Mouse (Mus musculus) adrenal gland, postnatal 4 days (tissue): ENCODE results near the gene Fstl3. TPM values are rescaled to one million over a fixed set of nuclear protein-coding genes. Genes with fewer than 3 reads are reported as not detected.
A peak's percentile ranks its signal among the peaks of the same experiment; 100 is the strongest.

ENCODE experiments used
- DNase-seq, 2 experiments: peaks; one replicate each; pipeline ENCODE4 v3.0.0; 2021 to 2022; ENCODE audit warnings: low spot score in 2 of 2, mixed read lengths in 2 of 2
- total RNA-seq, 2 experiments: library from RNA; stranded (reverse); gene quantifications; 2 replicates each; pipeline ENCODE4 v1.2.3; 2021

The Fstl3 gene
- total RNA-seq, 2 experiments from 2014 or later, result 6.7 to 7.1 TPM

DNA sequence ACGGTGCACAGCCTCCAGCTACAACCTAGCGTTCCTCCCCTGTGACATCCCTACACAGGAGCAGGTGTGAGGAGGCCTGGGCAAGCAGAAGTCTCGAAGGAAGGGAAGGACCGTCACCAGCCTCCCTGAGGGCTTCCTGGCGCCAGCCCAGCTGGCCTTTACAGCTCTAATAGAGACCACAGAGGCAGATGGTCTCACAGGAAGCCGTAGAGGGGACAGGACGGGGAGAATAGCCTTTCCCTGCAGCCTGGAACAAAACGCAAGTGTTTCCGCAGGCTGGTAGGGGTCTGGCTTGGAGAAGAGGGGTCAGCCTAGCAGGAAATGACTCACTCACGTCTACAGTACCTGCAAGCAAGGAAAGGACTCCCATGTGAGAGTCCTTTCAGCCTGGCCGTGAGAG, 30.8 kb downstream of the Fstl3 start:
- DNase-seq, result no peak

DNA sequence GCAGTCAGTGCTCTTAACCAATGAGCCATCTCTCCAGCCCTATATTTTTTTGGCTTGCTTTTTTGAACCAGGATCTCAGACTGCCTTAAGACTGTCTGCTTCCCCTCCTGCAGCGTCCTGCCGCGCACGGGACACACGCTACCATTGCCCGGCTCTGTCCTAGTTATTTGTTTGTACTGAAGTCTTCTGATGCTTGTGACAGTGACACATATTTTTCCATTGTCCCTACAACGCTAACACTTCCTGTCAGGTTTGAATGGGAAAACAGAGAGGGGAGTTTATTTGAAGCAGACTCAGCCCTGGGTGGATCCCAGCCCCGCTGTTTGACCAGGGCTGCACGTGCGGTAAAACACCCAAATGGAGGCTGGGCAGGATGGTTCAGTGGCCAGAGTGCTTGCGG, 31.7 kb downstream of the Fstl3 start:
- DNase-seq, result no peak

DNA sequence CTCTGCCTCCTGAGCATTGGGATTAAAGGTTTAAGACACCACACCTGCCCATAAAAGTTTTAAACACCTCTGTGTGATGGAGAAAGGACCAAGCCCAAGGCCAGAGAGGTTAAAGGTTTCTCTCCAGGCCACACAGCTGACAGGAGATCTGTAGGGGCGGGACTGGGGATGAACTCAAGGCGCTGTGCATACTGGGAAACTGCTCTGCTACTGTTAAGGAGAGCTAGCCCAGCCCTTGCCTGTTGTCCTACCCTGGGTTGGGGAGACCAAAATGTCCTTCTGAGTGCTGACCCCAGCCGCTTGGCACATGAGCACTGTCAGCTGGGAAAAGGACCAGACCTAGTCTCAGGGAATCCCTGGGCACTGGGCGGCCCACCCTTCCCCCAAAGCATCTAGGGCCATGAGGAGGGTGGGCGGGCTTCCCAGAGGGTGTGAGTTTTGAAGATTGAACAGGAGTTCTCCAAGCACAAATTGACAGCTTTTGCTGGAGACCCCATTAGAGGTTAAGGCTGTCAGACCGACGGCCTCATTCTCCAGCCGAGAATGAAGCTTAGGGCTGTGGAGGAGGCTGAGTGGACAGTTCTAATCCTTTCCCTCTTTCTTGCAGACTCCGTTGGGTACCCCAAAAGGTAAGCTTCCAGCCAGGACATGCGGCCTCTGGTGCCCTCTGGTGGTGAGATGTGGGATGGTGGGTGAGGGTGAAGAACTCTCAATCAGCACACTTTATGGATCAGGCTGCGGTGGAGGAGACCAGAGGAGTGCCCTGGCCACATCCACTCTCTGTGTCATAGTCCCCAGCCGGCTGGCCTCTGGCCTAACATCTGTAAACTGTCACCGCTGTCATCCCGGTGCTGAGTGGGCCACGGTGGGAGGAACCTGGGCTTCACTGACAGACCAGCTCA, 34.9 kb downstream of the Fstl3 start:
- DNase-seq, result peak; percentile 73 to 84

DNA sequence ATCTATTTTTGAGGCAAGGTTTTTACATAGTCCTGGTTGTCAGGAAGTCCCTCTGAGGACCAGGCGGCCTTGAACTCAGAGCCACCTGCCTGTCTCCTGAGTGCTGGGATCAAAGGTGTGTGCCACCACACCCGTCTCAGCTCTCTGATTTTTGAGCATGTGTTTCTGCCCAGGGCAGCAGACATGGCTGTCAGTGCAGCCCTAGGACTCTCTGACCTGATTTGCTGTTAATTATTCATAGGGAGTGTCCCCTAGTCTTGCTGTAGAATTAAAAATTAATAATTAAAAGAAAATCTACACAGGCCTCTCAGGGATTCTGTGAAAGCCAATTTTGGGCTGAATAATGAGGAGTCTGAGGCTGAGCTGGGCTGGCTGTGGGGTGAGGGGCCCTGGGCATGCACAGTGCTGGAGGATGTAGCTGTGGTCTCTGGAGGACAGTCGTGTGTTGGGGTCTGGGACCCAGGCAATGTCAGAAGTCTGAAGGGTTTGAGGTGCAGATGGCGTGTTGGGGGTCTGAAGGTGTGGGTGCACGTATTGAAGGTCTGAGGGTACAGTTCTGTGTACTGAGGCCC, 37.3 kb downstream of the Fstl3 start:
- no peak for DNase-seq

DNA sequence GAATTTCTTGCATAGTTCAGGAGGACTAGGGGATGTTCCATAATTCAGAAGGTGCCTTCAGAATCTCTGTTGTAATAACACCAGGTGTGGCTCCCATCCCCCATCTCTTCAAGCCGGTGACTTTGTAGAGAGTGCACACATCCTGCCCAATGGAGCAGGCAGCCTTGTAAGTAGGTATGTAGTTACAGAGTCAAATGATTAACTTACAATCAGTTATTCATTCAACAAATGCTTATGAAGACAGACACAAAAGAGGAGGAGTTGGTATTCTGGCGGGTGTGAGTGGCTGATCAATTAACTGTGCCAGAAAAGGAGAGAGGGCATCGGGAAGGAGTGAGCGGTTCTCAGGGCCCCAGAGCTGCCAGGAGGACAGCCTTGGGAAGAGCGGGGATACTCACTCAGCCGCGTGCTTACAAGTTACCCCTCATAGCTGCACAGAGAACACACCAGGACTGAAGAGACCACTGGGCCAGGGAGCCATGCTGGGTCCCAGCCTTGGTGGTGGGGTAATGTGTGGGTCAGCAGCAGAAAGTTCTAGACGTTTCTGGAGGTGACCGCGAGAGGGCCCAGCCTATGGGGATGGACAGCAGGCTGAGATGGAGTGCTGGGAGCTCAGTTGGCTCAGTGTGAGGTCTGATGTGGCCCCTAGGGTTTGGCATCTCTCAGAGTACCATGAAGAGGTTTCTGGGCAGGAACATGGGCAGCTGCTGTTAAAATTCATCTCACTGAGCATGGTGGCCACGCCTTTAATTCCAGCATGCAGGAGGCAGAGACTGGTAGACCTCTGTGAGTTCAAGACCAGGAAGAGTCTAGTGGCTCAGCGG, 38.8 kb downstream of the Fstl3 start:
- no peak for DNase-seq

DNA sequence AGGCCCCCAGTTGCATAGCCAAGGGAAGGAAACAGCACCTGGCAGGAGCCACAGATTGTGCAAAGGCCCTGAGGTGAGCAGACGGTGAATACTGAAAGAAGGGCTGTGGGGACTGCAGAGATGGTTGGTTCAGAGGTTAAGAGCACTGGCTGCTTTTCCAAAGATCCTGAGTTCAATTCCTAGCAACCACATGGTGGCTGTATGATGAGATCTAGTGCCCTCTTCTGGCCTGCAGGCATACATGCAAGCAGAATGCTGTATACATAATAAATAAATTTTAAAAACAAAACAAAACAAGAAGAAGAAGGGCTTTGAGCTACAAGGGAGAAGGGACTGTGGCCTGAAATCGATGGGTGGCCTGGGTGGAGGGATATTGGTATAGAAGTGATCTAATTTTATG, 40.0 kb downstream of the Fstl3 start:
- no peak for DNase-seq

DNA sequence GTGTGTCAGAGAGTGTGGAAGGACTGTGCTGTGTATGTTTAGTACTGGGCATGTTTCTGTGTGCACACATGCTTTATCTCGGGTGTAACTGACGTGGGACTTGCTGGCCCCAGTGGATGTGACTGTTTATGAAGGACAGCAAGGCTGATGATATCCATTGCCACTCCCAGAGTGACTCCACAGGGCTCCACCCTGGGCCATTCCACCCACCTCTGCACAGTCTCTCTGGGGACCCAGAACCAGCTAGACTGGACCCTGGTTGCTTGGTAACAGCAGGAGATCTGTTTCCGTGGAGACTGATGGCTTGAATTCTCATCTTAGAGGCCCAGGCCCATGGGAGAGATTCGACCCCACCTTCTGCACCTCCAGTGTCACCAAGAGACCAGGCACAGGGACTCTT, 41.2 kb downstream of the Fstl3 start:
- DNase-seq, result no peak

DNA sequence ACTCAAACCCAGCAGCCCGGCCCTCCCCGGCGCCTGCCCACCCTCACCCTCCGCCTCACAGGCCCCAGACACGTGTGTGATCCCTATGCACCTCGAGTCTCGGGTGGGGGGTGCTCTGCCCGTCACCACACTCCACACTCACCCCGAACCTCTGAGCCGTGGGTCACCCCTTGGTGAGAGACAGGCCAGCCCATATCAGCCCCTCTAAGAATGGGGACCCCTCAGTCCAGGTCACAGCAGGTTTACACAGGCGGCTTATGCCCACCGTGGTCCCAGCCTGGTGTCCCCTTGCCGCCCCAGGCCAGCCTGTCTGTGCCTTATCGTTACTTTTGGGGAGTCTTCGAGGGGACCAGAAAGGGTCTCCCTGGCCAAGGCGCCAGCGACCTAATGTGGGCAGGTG, 42.5 kb downstream of the Fstl3 start:
- no peak for DNase-seq

DNA sequence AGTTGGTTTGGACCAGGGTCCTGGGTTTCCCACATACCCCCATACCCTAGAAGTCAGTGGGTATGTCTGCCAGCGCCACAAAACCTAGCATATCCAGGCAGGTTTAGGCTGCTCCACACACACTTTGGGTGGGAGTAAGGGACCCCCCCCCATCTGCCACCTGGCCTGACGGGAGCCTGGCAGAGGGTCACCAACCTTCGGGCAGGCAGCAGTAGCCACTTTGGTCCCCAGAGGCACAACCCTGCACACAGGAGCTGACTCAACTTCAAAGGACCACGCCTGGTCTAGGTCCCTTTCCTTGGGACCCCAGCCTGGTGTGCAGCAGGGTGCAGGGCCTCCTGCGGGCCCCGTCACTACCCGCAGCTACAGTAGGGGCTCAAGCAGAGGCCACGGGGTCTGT, 43.2 kb downstream of the Fstl3 start:
- no peak for DNase-seq

DNA sequence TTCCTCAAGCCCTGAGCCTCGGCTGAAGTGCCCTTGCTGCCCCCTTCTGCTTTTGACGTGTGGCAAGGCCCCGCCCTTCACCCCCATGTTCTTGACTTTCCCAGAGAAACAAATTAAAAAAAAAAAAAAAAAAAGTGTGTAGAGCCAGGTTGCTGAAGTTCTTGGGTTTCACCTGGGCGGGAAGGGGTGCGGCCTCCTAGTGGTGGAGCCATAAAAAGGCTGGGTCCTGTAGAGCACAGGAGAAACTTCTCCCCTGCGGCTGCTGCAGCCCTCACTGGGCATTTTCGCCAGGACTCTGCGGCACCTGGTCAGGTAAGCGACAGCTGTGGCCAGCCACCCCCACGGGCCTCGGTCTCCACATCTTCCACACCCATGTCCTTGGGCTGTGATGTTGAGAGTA, 43.7 kb downstream of the Fstl3 start, which contains the start of gene Misp:
Gene Misp, plus strand, starts transcription at position 208 of the 400 bp plus-strand sequence.
- no peak for DNase-seq

DNA sequence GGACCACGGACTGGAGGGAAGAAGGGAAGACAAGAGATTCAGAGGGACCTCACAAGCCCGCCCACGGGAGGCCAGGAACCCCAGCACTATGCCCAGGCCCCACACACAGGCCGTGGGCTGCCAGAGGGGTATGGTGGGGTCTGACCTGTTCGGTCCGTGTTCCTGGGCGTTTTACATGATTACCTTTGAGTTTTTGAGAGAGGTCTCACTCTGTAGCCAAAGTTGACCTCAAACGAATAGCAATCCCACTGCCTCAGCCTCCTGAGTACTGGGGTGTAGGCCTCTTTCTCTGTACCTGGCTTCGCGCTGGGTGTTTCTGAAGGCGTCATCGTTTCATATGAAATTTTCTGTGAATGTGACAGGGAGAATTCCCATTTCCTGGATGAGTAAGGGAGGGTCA, 44.7 kb downstream of the Fstl3 start:
- DNase-seq, result no peak

DNA sequence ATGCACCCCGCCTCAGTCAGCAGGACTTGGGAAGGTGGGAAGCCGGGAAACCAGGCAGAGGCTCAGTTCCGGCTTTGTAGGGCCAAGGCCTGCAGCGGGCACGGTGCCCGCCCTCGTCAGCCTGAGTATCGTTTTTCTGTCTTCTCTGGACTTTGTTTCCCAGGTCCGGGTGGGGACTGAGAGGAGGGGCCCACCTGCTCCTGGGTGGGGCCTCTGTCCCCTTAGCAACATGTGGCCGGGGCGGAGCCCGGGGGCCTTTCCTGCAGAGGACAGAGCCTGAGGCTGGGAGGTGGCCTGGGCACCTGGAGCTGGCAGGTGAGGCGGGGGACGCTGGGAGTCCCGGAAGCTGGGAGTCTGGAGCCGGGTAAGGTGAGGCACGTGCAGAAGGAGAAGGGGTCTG, 45.3 kb downstream of the Fstl3 start:
- no peak for DNase-seq

DNA sequence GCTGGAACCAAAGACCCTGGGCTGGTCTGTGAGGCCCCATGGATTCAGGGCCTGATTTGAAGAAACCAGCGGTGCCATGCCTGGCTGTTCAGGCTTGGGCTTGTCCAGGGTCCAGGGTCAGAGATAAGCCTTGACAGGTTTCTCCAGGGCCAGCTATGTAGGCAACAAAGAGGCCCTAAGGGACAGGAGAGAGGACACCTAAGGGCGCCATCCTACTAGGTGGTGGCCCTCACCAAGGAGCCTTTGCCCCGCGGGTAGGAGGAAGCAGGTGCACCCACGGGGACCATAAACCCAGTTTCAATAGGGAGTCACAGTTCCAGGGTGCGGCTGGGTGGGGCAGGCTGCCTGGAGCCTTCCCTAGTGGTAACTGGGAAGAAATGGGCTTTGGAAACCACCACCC, 45.9 kb downstream of the Fstl3 start:
- no peak for DNase-seq

DNA sequence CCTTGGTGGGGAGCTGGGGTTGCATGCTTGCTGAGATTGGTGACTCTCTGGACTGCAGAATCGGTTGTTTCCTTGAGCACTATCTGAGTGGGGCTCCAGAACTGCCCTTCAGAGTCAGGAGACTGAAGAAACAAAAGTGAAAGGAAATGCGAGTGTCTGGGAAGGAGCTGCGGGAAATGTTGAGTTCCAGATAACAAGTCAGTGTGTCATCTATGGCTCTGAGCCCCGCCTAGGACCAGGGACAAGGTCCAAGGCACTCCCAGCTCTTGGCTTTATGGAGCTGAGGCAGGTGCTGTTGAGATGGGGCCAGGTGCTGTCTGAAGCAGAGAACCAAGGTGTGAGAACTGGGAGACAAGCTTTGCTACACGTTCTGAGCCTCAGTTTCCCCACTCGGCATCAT, 47.3 kb downstream of the Fstl3 start:
- DNase-seq, result no peak

DNA sequence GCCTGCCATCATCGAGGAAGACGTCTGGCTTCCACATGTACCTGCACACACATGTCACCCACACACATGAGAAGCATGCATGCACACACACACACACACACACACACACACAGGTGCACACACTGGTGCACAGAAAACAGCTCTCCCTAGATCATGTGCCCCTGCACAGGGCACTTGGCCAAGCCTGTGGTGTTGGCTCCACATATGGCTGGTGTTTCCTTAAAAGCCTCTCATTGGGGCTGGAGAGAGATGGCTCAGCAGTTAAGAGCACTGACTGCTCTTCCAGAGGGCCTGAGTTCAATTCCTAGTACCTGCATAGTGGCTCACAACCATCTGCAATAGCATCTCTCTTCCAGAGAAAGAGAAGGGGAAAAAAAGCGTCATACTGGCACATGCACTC, 54.5 kb downstream of the Fstl3 start:
- no peak for DNase-seq

Other genes with a start within 250 kb of the Fstl3 start
- gene Plpp2, start 243.5 kb upstream of the Fstl3 start, total RNA-seq, result 10 to 100 TPM; 24.9 to 26.4 TPM
- gene Mier2, start 222.1 kb upstream of the Fstl3 start, total RNA-seq, result 10 to 100 TPM; 46.8 to 48.2 TPM
- gene Theg, start 189.9 kb upstream of the Fstl3 start, total RNA-seq, result not detected
- 1 to 10 TPM in 1 of 2 experiments, under 1 TPM in 1; 0.56 to 1.5 TPM for gene C2cd4c, start 163.2 kb upstream of the Fstl3 start, total RNA-seq
- gene Shc2, start 139.4 kb upstream of the Fstl3 start, total RNA-seq, result 10 to 100 TPM in 1 of 2 experiments, 1 to 10 TPM in 1; 8.9 to 13.3 TPM
- not detected for gene Odf3l2, start 131.5 kb upstream of the Fstl3 start, total RNA-seq
- under 1 TPM; 0.28 to 0.64 TPM for gene Madcam1, start 112.7 kb upstream of the Fstl3 start, total RNA-seq
- gene Tpgs1, start 107.9 kb upstream of the Fstl3 start, total RNA-seq, result 10 to 100 TPM; 32.4 to 33.9 TPM
- 10 to 100 TPM; 72.6 to 78.1 TPM for gene Cdc34, start 95.1 kb upstream of the Fstl3 start, total RNA-seq
- 1 to 10 TPM; 1.8 to 2.4 TPM for gene Gzmm, start 88.3 kb upstream of the Fstl3 start, total RNA-seq
- gene Bsg, start 72.8 kb upstream of the Fstl3 start, total RNA-seq, result 100 to 1,000 TPM; 504 to 513 TPM
- 1 to 10 TPM; 8.9 to 9.3 TPM for gene Hcn2, start 60.6 kb upstream of the Fstl3 start, total RNA-seq
- 10 to 100 TPM; 61.2 to 68.6 TPM for gene Polrmt, start 30.7 kb upstream of the Fstl3 start, total RNA-seq
- not detected for gene Fgf22, start 22.2 kb upstream of the Fstl3 start, total RNA-seq
- 10 to 100 TPM; 60.7 to 61.7 TPM for gene Rnf126, start 10.3 kb upstream of the Fstl3 start, total RNA-seq
- gene Prss57, start 13.7 kb downstream of the Fstl3 start, total RNA-seq, result under 1 TPM; 0.11 to 0.71 TPM
- gene Palm, start 16.3 kb downstream of the Fstl3 start, total RNA-seq, result 100 to 1,000 TPM in 1 of 2 experiments, 10 to 100 TPM in 1; 91.8 to 119 TPM
- 1 to 10 TPM in 1 of 2 experiments, under 1 TPM in 1; 0.20 to 4.2 TPM for gene Misp, start 43.7 kb downstream of the Fstl3 start, total RNA-seq
- 100 to 1,000 TPM; 344 to 389 TPM for gene Ptbp1, start 77.2 kb downstream of the Fstl3 start, total RNA-seq
- gene Prtn3, start 97.2 kb downstream of the Fstl3 start, total RNA-seq, result 1 to 10 TPM; 2.2 to 7.0 TPM
- gene Plppr3, start 97.4 kb downstream of the Fstl3 start, total RNA-seq, result 10 to 100 TPM in 1 of 2 experiments, 1 to 10 TPM in 1; 8.6 to 14.8 TPM
- gene Elane, start 109.0 kb downstream of the Fstl3 start, total RNA-seq, result 1 to 10 TPM in 1 of 2 experiments, under 1 TPM in 1; 0.92 to 5.7 TPM
- gene Cfd, start 113.6 kb downstream of the Fstl3 start, total RNA-seq, result 10 to 100 TPM; 13.7 to 25.6 TPM
- gene Med16, start 131.7 kb downstream of the Fstl3 start, total RNA-seq, result 10 to 100 TPM; 64.1 to 64.7 TPM
- gene Gm26602, start 133.6 kb downstream of the Fstl3 start, total RNA-seq, result not detected
- gene Kiss1r, start 139.7 kb downstream of the Fstl3 start, total RNA-seq, result 1 to 10 TPM in 1 of 2 experiments, under 1 TPM in 1; 0.87 to 1.6 TPM
- 100 to 1,000 TPM; 119 to 133 TPM for gene R3hdm4, start 143.9 kb downstream of the Fstl3 start, total RNA-seq
- 10 to 100 TPM; 12.6 to 15.9 TPM for gene Arid3a, start 149.8 kb downstream of the Fstl3 start, total RNA-seq
- gene Wdr18, start 182.9 kb downstream of the Fstl3 start, total RNA-seq, result 10 to 100 TPM; 42.6 to 45.3 TPM
- under 1 TPM; 0.25 to 0.39 TPM for gene Grin3b, start 193.4 kb downstream of the Fstl3 start, total RNA-seq
- 100 to 1,000 TPM; 146 to 147 TPM for gene Tmem259, start 207.1 kb downstream of the Fstl3 start, total RNA-seq
- gene Cnn2, start 211.3 kb downstream of the Fstl3 start, total RNA-seq, result 10 to 100 TPM; 40.9 to 48.7 TPM
- gene Abca7, start 219.2 kb downstream of the Fstl3 start, total RNA-seq, result 10 to 100 TPM; 21.9 to 23.0 TPM
- gene Arhgap45, start 239.4 kb downstream of the Fstl3 start, total RNA-seq, result 1 to 10 TPM; 7.1 to 8.5 TPM